Mouse (Mus musculus): ENCODE measurements around the gene 4930550L24Rik.

4930550L24Rik gene

DNA sequence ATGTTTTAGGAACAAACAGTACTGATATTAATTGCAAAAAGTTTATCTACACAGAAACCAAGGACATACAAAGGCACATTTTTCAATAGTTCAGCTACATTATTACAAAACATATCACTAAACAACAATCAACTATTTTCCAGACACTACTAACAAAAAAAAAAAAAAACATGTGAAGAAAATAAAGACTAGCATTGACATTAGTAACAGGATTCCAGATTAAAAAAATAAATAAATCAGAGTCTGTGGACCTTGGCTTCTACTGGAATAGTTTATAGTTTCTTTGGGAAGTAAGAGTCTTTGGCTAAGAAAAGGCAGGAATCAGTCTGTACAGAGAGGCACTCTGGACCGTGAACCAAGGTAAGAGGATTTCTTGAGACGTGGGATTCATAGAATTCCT is at the start of gene 4930550L24Rik:
4930550L24Rik (plus strand) TSS at position 301 of the 400 bp plus-strand sequence.
- DNase-seq (ENCODE audit: low spot score), result no peak

GRCm38 (mm10) chrX:58900753-58901152 is 8.4 kb upstream of the 4930550L24Rik start:
- DNase-seq (ENCODE audit: low spot score), result no peak

DNA sequence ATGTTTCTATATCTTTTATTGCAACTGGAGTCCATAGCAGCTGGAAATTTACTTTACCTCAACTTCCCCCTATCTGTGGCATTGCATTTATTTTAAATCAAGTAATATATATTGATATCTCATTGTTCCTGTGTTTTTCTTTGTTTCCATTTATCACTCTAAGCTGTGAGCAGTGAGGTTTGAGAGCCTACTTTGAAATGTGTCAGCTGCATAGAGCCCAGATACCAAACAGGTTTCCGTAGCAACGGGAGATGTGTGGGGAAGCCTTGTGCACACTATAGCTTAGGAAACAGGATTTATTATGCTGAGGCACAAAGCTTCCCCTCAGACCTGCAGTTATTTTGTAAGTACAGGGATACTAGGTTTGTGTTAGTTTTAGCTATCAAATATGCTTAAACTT is 58.8 kb downstream of the 4930550L24Rik start:
- DNase-seq (ENCODE audit: low spot score), result no peak

All from adipocyte (in vitro differentiated cells).